Mouse (Mus musculus): ENCODE results near the gene Cep128.
A peak's percentile ranks its signal among the peaks of the same experiment; 100 is the strongest.
"Not testable (repeated sequence)": the region's sequence is repeated elsewhere in the genome, so short reads cannot be mapped to it uniquely, and the experiment has no call there.

Cep128 gene

GRCm38 (mm10) chr12:91384281-91385017 lies at the start of gene Cep128, which contains the start of gene Tshr:
Gene Cep128, minus strand, starts transcription at chr12:91384409.
Gene Tshr, plus strand, starts transcription at chr12:91384563.
- DNase-seq (ENCODE audit: low spot score), result peak; percentile 91

GRCm38 (mm10) chr12:91427129-91427528 lies 42.9 kb upstream of the Cep128 start:
- DNase-seq (ENCODE audit: low spot score), result no peak

GRCm38 (mm10) chr12:91426499-91426898 lies 42.3 kb upstream of the Cep128 start:
- no peak for DNase-seq (ENCODE audit: low spot score)

GRCm38 (mm10) chr12:91423125-91423820 lies 39.1 kb upstream of the Cep128 start:
- DNase-seq (ENCODE audit: low spot score), result no peak

GRCm38 (mm10) chr12:91421272-91421671 lies 37.1 kb upstream of the Cep128 start:
- no peak for DNase-seq (ENCODE audit: low spot score)

- peak; percentile 59 for DNase-seq (ENCODE audit: low spot score)
These were observed 34.6 kb upstream of the Cep128 start for GRCm38 (mm10) chr12:91418791-91419190.

GRCm38 (mm10) chr12:91416828-91417227 lies 32.6 kb upstream of the Cep128 start:
- no peak for DNase-seq (ENCODE audit: low spot score)

GRCm38 (mm10) chr12:91415112-91415511 lies 30.9 kb upstream of the Cep128 start:
- DNase-seq (ENCODE audit: low spot score), result no peak

GRCm38 (mm10) chr12:91412461-91413182 lies 28.4 kb upstream of the Cep128 start:
- DNase-seq (ENCODE audit: low spot score), result no peak

- no peak for DNase-seq (ENCODE audit: low spot score)
These were observed 26.1 kb upstream of the Cep128 start for GRCm38 (mm10) chr12:91410306-91410705.

GRCm38 (mm10) chr12:91401049-91401352 lies 16.8 kb upstream of the Cep128 start:
- no peak for DNase-seq (ENCODE audit: low spot score)

- no peak for DNase-seq (ENCODE audit: low spot score)
These were observed 16.2 kb upstream of the Cep128 start for GRCm38 (mm10) chr12:91400232-91401048.

- peak; percentile 32 for DNase-seq (ENCODE audit: low spot score)
These were observed 519 bp downstream of the Cep128 start for GRCm38 (mm10) chr12:91383516-91384264.

- DNase-seq (ENCODE audit: low spot score), result no peak
These were observed 15.0 kb downstream of the Cep128 start for GRCm38 (mm10) chr12:91369173-91369572.

- DNase-seq (ENCODE audit: low spot score), result peak; percentile 60
These were observed 30.4 kb downstream of the Cep128 start for GRCm38 (mm10) chr12:91353783-91354182.

- not testable (repeated sequence) for DNase-seq (ENCODE audit: low spot score)
These were observed 45.6 kb downstream of the Cep128 start for GRCm38 (mm10) chr12:91338656-91339055.

- peak; percentile 41 for DNase-seq (ENCODE audit: low spot score)
These were observed 56.7 kb downstream of the Cep128 start for GRCm38 (mm10) chr12:91327527-91327926.

- DNase-seq (ENCODE audit: low spot score), result peak; percentile 65
These were observed 58.1 kb downstream of the Cep128 start for GRCm38 (mm10) chr12:91326104-91326503.

- no peak for DNase-seq (ENCODE audit: low spot score)
These were observed 69.2 kb downstream of the Cep128 start for GRCm38 (mm10) chr12:91315026-91315425.

- DNase-seq (ENCODE audit: low spot score), result peak; percentile 43
These were observed 70.1 kb downstream of the Cep128 start for GRCm38 (mm10) chr12:91313974-91314587.

- DNase-seq (ENCODE audit: low spot score), result no peak
These were observed 71.6 kb downstream of the Cep128 start for GRCm38 (mm10) chr12:91312591-91312990.

Measured in c-Kit-positive CD71-positive TER-119-positive erythroid progenitor cells, embryonic 14.5 days (primary cell).